ENCODE assay signal across 8 mouse cellular contexts in the genomic region with DNA sequence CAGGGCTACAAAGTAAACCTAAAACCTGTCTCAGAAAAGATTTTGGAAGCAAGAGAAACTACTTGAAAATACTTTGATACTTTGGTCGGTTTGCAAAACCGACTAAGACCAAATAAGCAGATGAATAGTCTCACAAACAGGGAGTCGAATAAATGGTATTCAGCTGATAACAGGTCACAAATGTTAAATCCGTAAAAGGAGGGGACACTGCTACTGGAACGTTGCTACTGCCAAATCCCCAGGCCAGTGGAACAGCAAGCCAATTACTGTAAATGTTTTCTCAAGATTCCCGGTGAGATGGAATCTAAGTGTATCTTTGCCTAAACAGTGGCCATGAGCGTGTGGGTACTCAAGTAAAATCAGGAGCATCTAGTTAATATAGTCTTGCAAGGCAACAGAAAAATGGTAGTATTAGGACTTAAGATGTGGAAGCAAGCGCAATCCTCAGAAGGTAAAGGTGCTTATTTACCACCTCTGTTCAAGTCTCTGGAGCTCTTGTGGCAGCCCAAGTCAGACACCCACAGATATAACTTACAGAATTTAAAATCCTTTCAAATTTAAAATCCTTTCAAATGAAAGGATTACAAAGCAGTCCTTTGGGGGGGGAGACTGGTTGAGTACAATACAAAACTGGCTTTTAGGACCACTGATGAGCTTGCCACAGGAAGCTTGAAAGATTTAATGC. TPM values are rescaled to one million over a fixed set of nuclear protein-coding genes. Genes with fewer than 3 reads are reported as not detected.
DNase-seq lines count a peak whose midpoint lies in the region; ATAC-seq and TF ChIP-seq lines count a peak whose summit lies in the region.

No protein-coding gene starts in this region.

- peak overlapping the region; percentile 77 for H3K4me2 ChIP-seq in heart, embryonic 14.5 days (ENCODE audit: low read length)
- H3K4me2 ChIP-seq in hindbrain, embryonic 12.5 days (replicated peaks), result peak overlapping the region; percentile 60
- peak overlapping the region; percentile 94 for H3K4me2 ChIP-seq in midbrain, embryonic 14.5 days (ENCODE audit: low read length)

- no peak for DNase-seq in heart, postnatal 4 days
- DNase-seq in midbrain, embryonic 14.5 days, result peak; percentile 40
- DNase-seq in cerebellum, postnatal 36 days, result no peak
- no peak for DNase-seq in layer of hippocampus, adult 9-11 months

- H3K27me3 ChIP-seq in heart, embryonic 14.5 days (ENCODE audit: control insufficient read depth, insufficient read depth, low read length), result no peaks in the 10 kb centered on the region
- no peaks in the 10 kb centered on the region for H3K27me3 ChIP-seq in hindbrain, embryonic 12.5 days
- no peaks in the 10 kb centered on the region for H3K27me3 ChIP-seq in midbrain, embryonic 14.5 days (ENCODE audit: control insufficient read depth, insufficient read depth, low read length)

- H3K36me3 ChIP-seq in heart, embryonic 14.5 days (ENCODE audit: control insufficient read depth, insufficient read depth, low read length), result peaks cover 48% of the 10 kb centered on the region
- peaks cover 39% of the 10 kb centered on the region for H3K36me3 ChIP-seq in hindbrain, embryonic 12.5 days
- peaks cover 47% of the 10 kb centered on the region for H3K36me3 ChIP-seq in midbrain, embryonic 14.5 days (ENCODE audit: control insufficient read depth, insufficient read depth, low read length)

- no peaks in the 10 kb centered on the region for H3K9me3 ChIP-seq in heart, embryonic 14.5 days (ENCODE audit: control insufficient read depth, low read length)
- no peaks in the 10 kb centered on the region for H3K9me3 ChIP-seq in hindbrain, embryonic 12.5 days (replicated peaks)
- no peaks in the 10 kb centered on the region for H3K9me3 ChIP-seq in midbrain, embryonic 14.5 days (ENCODE audit: control insufficient read depth, low read length)

- TF ChIP-seq CTCF in bone marrow macrophage, adult 2 months (IDR thresholded peaks at IDR 0.05; ENCODE audit: low read depth, low read length), result no peak

- peaks cover 2 to 32% of the 10 kb centered on the region in 2 experiments; a peak in 3 of 4 replicates for H3K4me1 ChIP-seq in heart, embryonic 14.5 days (ENCODE audit: control insufficient read depth in 2 of 2, insufficient read depth in 2 of 2, low read length in 2 of 2)
- peaks cover 6% of the 10 kb centered on the region for H3K4me1 ChIP-seq in bone marrow macrophage, adult 2 months (ENCODE audit: control insufficient read depth, insufficient read depth, low read length)
- H3K4me1 ChIP-seq in hindbrain, embryonic 12.5 days, result peaks cover 21% of the 10 kb centered on the region
- H3K4me1 ChIP-seq in midbrain, embryonic 14.5 days (ENCODE audit: control insufficient read depth, insufficient read depth, low read length), result peaks cover 32% of the 10 kb centered on the region

- 14% methylated on average over 8 of the region's 8 CpGs for WGBS in heart, embryonic 14.5 days
- WGBS in hindbrain, embryonic 12.5 days, result 28% methylated on average over 8 of the region's 8 CpGs
- 18% methylated on average over 8 of the region's 8 CpGs for WGBS in midbrain, embryonic 14.5 days

- H3K27ac ChIP-seq in heart, embryonic 14.5 days (replicated peaks in 1 of 2; ENCODE audit: control insufficient read depth in 1 of 2, insufficient read depth in 1 of 2, low read depth in 2 of 2, low read length in 2 of 2), result peak overlapping the region; percentile 99 to 100
- H3K27ac ChIP-seq in bone marrow macrophage, adult 2 months (ENCODE audit: insufficient read depth, low read depth, low read length), result peak overlapping the region; percentile 99
- peak overlapping the region; percentile 100 for H3K27ac ChIP-seq in hindbrain, embryonic 12.5 days
- H3K27ac ChIP-seq in midbrain, embryonic 14.5 days (replicated peaks; ENCODE audit: low read depth, low read length), result peak overlapping the region; percentile 100

- peak overlapping the region; percentile 62 to 68; a peak in 3 of 4 replicates for H3K4me3 ChIP-seq in heart, embryonic 14.5 days (ENCODE audit: control insufficient read depth in 1 of 2, insufficient read depth in 1 of 2, low read depth in 1 of 2, low read length in 2 of 2)
- peak overlapping the region; percentile 84 for H3K4me3 ChIP-seq in bone marrow macrophage, adult 2 months (ENCODE audit: insufficient read depth, low read length)
- peak overlapping the region; percentile 52 for H3K4me3 ChIP-seq in hindbrain, embryonic 12.5 days
- peak overlapping the region; percentile 69 for H3K4me3 ChIP-seq in midbrain, embryonic 14.5 days (replicated peaks; ENCODE audit: low read depth, low read length)

- no peak for TF ChIP-seq POLR2A in bone marrow macrophage, adult 2 months (IDR thresholded peaks at IDR 0.05; ENCODE audit: borderline replicate concordance, low read depth, low read length)

- H3K9ac ChIP-seq in heart, embryonic 14.5 days (ENCODE audit: low read length), result peak overlapping the region; percentile 98
- peak overlapping the region; percentile 86 for H3K9ac ChIP-seq in hindbrain, embryonic 12.5 days
- peak overlapping the region; percentile 94 for H3K9ac ChIP-seq in midbrain, embryonic 14.5 days (replicated peaks; ENCODE audit: low read length)

- no peak for ATAC-seq in heart, embryonic 14.5 days (ENCODE audit: insufficient number of reproducible peaks, insufficient read depth, low FRiP score, low read depth)
- ATAC-seq in hindbrain, embryonic 12.5 days (ENCODE audit: low FRiP score), result no peak
- ATAC-seq in midbrain, embryonic 14.5 days (ENCODE audit: low FRiP score, low TSS enrichment), result no peak
- no peak for ATAC-seq in frontal cortex, adult (ENCODE audit: low TSS enrichment)

RNA-seq across cellular contexts. Expression of a gene that starts 1.2 kb away (rescaled TPM):
- 268 and 299 TPM in 2 replicates for polyA plus RNA-seq in heart, embryonic 14.5 days (2014; fragmentation: Nextera tagmentation; extraction: Ambion mirVana)
- 100 to 1,000 TPM; 146 to 147 TPM for total RNA-seq in heart, postnatal 4 days (2021)
- polyA plus RNA-seq in bone marrow macrophage, adult 2 months (2012; ENCODE audit: insufficient read depth, insufficient read length, missing spikeins), result 73.7 and 80.6 TPM in 2 replicates
- polyA plus RNA-seq in hindbrain, embryonic 12.5 days (2016; fragmentation: Nextera tagmentation; extraction: Ambion mirVana), result 145 and 152 TPM in 2 replicates
- 124 and 139 TPM in 2 replicates for polyA plus RNA-seq in midbrain, embryonic 14.5 days (2014; fragmentation: Nextera tagmentation; extraction: Ambion mirVana)

RNA-seq across cellular contexts. Expression of a gene that starts 17.4 kb away (rescaled TPM):
- 294 and 316 TPM in 2 replicates for polyA plus RNA-seq in heart, embryonic 14.5 days (2014; fragmentation: Nextera tagmentation; extraction: Ambion mirVana)
- 100 to 1,000 TPM; 343 to 362 TPM for total RNA-seq in heart, postnatal 4 days (2021)
- 534 and 556 TPM in 2 replicates for polyA plus RNA-seq in bone marrow macrophage, adult 2 months (2012; ENCODE audit: insufficient read depth, insufficient read length, missing spikeins)
- polyA plus RNA-seq in hindbrain, embryonic 12.5 days (2016; fragmentation: Nextera tagmentation; extraction: Ambion mirVana), result 831 and 926 TPM in 2 replicates
- 243 and 369 TPM in 2 replicates for polyA plus RNA-seq in midbrain, embryonic 14.5 days (2014; fragmentation: Nextera tagmentation; extraction: Ambion mirVana)
